Mouse (Mus musculus) spleen, adult 2 months (tissue): Measurements from ENCODE around the gene Gdf9. TPM values are rescaled to one million over a fixed set of nuclear protein-coding genes. Genes with fewer than 3 reads are reported as not detected.
"Not testable (repeated sequence)": the region's sequence is repeated elsewhere in the genome, so short reads cannot be mapped to it uniquely, and the experiment has no call there.

Source experiments
- DNase-seq, 2 experiments: peaks; one replicate each; pipeline versions ENCODE4 v3.0.0 to v3.0.0-alpha.2; 2012 to 2021; ENCODE audit warnings: low spot score in 2 of 2, low read depth in 1 of 2
- H3K27ac ChIP-seq: fragments of 200-500 bp; 2 replicates; pipeline ENCODE4 v1.5.1; 2012; ENCODE audit warnings: low read length, inconsistent platforms; ENCODE audit not compliant: insufficient read depth
- H3K27me3 ChIP-seq: fragments of 200-500 bp; 2 replicates; pipeline ENCODE4 v1.6.1; 2012; ENCODE audit warnings: mild to moderate bottlenecking, moderate library complexity, low read length, inconsistent platforms; ENCODE audit not compliant: control insufficient read depth, insufficient read depth
- H3K36me3 ChIP-seq: fragments of 200-500 bp; 2 replicates; pipeline ENCODE4 v1.6.1; 2012; ENCODE audit warnings: mild to moderate bottlenecking, low read length, inconsistent platforms; ENCODE audit not compliant: control insufficient read depth, insufficient read depth
- H3K4me1 ChIP-seq: fragments of 200-500 bp; 2 replicates; pipeline ENCODE4 v1.6.1; 2011; ENCODE audit warnings: inconsistent platforms; ENCODE audit not compliant: control insufficient read depth, insufficient read depth, insufficient read length
- H3K4me3 ChIP-seq: fragments of 200-500 bp; 2 replicates; pipeline ENCODE4 v1.5.1; 2011; ENCODE audit warnings: mild to moderate bottlenecking, inconsistent platforms; ENCODE audit not compliant: insufficient read depth, insufficient read length; ENCODE audit errors: extremely low read depth
- CTCF ChIP-seq: fragments of 200-500 bp; IDR thresholded peaks from 2 replicates; pipeline ENCODE4 v1.5.1; 2011; ENCODE audit warnings: mild to moderate bottlenecking, inconsistent platforms; ENCODE audit not compliant: insufficient read depth, insufficient read length, insufficient replicate concordance; ENCODE audit errors: extremely low read depth
- POLR2A ChIP-seq: fragments of 200-500 bp; IDR thresholded peaks from 2 replicates; pipeline ENCODE4 v1.6.1; 2011; ENCODE audit warnings: low read depth, low read length, inconsistent platforms
- WGBS: fragments of 180-500 bp; shearing (Covaris S2); methylation state at CpG from one replicate; pipeline ENCODE4 v1.1.7; 2018; 5-methylcytosine and 5-hydroxymethylcytosine counted together
- polyA plus RNA-seq: library from polyadenylated mRNA; depleted of rRNA; stranded (reverse); fragments of >200 nt; gene quantifications from 2 replicates; pipeline ENCODE4 v1.2.3, GENCODE M21; 2012

The Gdf9 gene
- polyA plus RNA-seq, 1 experiment, result 0.40 TPM

- DNase-seq, result no peak
- H3K27me3 ChIP-seq, result no peaks in the 10 kb centered on the region
- TF ChIP-seq CTCF, result no peak
- TF ChIP-seq POLR2A, result no peak
- peaks cover 4% of the 10 kb centered on the region for H3K36me3 ChIP-seq
- H3K4me3 ChIP-seq, result no peak within 1 kb of the TSS
- 87% methylated on average over 4 of the region's 4 CpGs for WGBS
- H3K4me1 ChIP-seq, result no peaks in the 10 kb centered on the region
- no peak within 1 kb of the TSS for H3K27ac ChIP-seq
Measured at GRCm38 (mm10) chr11:53423036-53423435, 7.8 kb upstream of the Gdf9 start, which contains the start of gene Leap2. Gene Leap2, minus strand, starts transcription at chr11:53423170.

GRCm38 (mm10) chr11:53424826-53425225 is 6.0 kb upstream of the Gdf9 start:
- peaks cover 3% of the 10 kb centered on the region; the same call in 1 of the 2 replicates for H3K36me3 ChIP-seq
- no peak overlapping the region for H3K4me3 ChIP-seq
- TF ChIP-seq CTCF, result no peak
- TF ChIP-seq POLR2A, result no peak
- no peak for DNase-seq
- peaks cover 3% of the 10 kb centered on the region; the same call in 1 of the 2 replicates for H3K4me1 ChIP-seq
- H3K27ac ChIP-seq, result no peak overlapping the region
- 83% methylated on average over 2 of the region's 2 CpGs for WGBS
- H3K27me3 ChIP-seq, result no peaks in the 10 kb centered on the region

- Histone ChIP-seq H3K27ac (no peak overlapping the region), H3K4me3 (no peak overlapping the region), H3K27me3 (no peaks in the 10 kb centered on the region), H3K36me3 (peaks cover 3% of the 10 kb centered on the region; the same call in 1 of the 2 replicates), H3K4me1 (peaks cover 3% of the 10 kb centered on the region; the same call in 1 of the 2 replicates)
- WGBS, result 77% methylated on average over 3 of the region's 3 CpGs
- no peak for DNase-seq
- TF ChIP-seq CTCF, result no peak
- TF ChIP-seq POLR2A, result no peak
Measured at GRCm38 (mm10) chr11:53425251-53425650, 5.6 kb upstream of the Gdf9 start.

- peaks cover 3% of the 10 kb centered on the region; the same call in 1 of the 2 replicates for H3K4me1 ChIP-seq
- no peak for TF ChIP-seq CTCF
- TF ChIP-seq POLR2A, result no peak
- H3K27me3 ChIP-seq, result no peaks in the 10 kb centered on the region
- no peak for DNase-seq
- H3K36me3 ChIP-seq, result peaks cover 3% of the 10 kb centered on the region; the same call in 1 of the 2 replicates
- no peak overlapping the region for H3K27ac ChIP-seq
- 90% methylated on average over 6 of the region's 6 CpGs for WGBS
- H3K4me3 ChIP-seq, result no peak overlapping the region
Measured at GRCm38 (mm10) chr11:53425711-53426255, 5.0 kb upstream of the Gdf9 start.

- not testable (repeated sequence) for H3K36me3 ChIP-seq, H3K4me1 ChIP-seq, H3K27ac ChIP-seq, H3K4me3 ChIP-seq, DNase-seq, H3K27me3 ChIP-seq
- WGBS, result 93% methylated on average over 3 of the region's 3 CpGs
Measured at GRCm38 (mm10) chr11:53426914-53427313, 3.9 kb upstream of the Gdf9 start.

- peaks cover 6% of the 10 kb centered on the region; the same call in 1 of the 2 replicates for H3K4me1 ChIP-seq
- WGBS, result 89% methylated on average over 3 of the region's 3 CpGs
Measured at GRCm38 (mm10) chr11:53427993-53428715, 2.7 kb upstream of the Gdf9 start.

GRCm38 (mm10) chr11:53428716-53429057 is 2.1 kb upstream of the Gdf9 start:
- TF ChIP-seq CTCF (no peak), POLR2A (no peak)
- 93% methylated on average over 5 of the region's 5 CpGs for WGBS
- peaks cover 6% of the 10 kb centered on the region; the same call in 1 of the 2 replicates for H3K4me1 ChIP-seq

More at GRCm38 (mm10) chr11:53427993-53428715, 2.7 kb upstream of the Gdf9 start:
- DNase-seq, result no peak
- Histone ChIP-seq H3K27ac (no peak overlapping the region), H3K27me3 (no peaks in the 10 kb centered on the region), H3K4me3 (no peak overlapping the region), H3K36me3 (peaks cover 3% of the 10 kb centered on the region; the same call in 1 of the 2 replicates)
- TF ChIP-seq CTCF, result no peak
- no peak for TF ChIP-seq POLR2A

More at GRCm38 (mm10) chr11:53428716-53429057, 2.1 kb upstream of the Gdf9 start:
- DNase-seq, result no peak
- Histone ChIP-seq H3K27ac (no peak overlapping the region), H3K4me3 (no peak overlapping the region), H3K27me3 (no peaks in the 10 kb centered on the region), H3K36me3 (peaks cover 3% of the 10 kb centered on the region; the same call in 1 of the 2 replicates)
